Mouse (Mus musculus): ENCODE measurements at regions not wholly inside any gene's neighbourhood (a gene's known extent, or its start where the extent isn't known, plus 50 kb on each side); places are given as distances from the start of the nearest gene placed in this dataset.
A peak's percentile ranks its signal among the peaks of the same experiment; 100 is the strongest.
"Not testable (repeated sequence)": the region's sequence is repeated elsewhere in the genome, so short reads cannot be mapped to it uniquely, and the experiment has no call there.

DNA sequence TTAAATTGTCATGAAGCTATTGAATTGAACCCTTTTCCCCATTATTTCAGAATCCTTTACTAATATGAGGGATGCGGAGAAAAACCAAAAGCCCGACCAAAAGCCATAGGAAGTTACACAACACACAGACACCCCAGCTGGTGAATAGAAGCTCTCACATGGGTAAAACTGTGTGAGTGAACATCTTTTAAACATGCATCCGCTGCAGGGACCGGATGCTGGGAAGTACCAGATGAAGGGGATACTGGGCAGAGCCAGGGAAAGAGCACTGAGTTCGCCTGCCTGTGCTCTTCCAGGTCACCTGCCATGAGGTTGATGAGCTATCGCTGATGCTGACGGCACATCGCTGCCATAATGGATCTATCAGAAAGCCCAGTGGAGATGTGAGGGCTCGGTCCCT is 169.6 kb upstream of the Pmfbp1 start:
- WGBS = 86% methylated on average over 9 of the region's 9 CpGs
- Histone ChIP-seq H3K9me3 (no peaks in the 10 kb centered on the region), H3K4me3 (no peak overlapping the region), H3K27ac (no peak overlapping the region), H3K27me3 (no peaks in the 10 kb centered on the region), H3K4me2 (replicated peaks) (no peak overlapping the region), H3K9ac (no peak overlapping the region), H3K4me1 (0 out of 2 replicates have a peak, but pooled peaks cover 1% of the 10 kb centered on the region), H3K36me3 (no peaks in the 10 kb centered on the region)
- ATAC-seq (ENCODE audit: low FRiP score, low read depth) = no peak

DNA sequence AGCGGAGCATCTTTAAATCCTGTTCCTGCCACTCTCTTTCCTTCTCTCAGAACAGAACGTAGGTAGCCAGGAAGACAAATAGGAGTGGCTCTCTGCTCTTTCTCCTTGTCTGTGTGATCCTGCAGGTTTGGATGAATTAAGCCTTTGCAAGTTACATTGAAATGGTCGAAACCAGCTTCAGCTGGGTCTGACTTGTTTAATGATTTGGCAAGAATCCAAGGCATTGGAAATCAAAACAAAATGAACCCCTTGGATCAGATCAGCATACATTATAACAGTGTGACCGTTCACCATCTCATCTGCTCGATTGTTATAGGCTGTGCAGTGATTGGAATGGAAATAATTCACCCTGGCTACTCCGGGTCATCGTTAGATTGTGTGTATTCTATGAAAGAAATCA is 157.6 kb upstream of the Pmfbp1 start:
- Histone ChIP-seq H3K27ac (no peak overlapping the region), H3K4me2 (replicated peaks) (no peak overlapping the region), H3K27me3 (no peaks in the 10 kb centered on the region), H3K4me1 (peaks cover 8% of the 10 kb centered on the region; the same call in 1 of the 2 replicates), H3K36me3 (no peaks in the 10 kb centered on the region), H3K9ac (no peak overlapping the region), H3K9me3 (no peaks in the 10 kb centered on the region), H3K4me3 (no peak overlapping the region)
- 61% methylated on average over 7 of the region's 7 CpGs for WGBS
- no peak for ATAC-seq (ENCODE audit: low FRiP score, low read depth)

DNA sequence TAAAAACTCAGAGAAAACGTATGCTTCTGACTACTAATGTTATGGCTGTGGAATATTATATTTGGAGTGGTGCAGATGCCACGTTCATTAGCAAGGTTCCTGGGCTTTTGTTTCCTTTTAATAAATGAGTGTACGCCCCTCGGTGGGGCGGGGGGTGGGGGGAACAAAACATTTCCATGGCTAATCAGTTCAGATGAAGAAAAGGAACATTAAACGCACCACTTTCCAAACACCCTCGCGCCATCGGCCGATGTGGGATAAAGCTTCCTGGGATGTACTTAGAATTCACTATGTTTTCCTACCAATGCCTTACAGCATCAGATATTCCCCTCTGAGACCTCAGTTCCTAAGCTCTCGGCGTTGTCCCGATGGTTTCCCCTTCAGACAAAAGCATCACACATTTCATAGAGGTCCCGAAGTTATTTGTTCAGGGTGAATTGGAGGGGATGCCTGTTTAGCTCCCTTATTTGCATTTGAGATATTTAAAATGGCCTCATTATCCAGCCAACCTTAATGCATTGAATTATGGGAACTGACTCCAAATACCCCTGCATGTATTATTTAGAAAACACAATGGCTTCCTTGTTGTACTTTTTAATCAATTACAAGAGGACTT is 155.5 kb upstream of the Pmfbp1 start:
- Histone ChIP-seq H3K4me2 (replicated peaks) (no peak overlapping the region), H3K9me3 (no peaks in the 10 kb centered on the region), H3K9ac (no peak overlapping the region), H3K27ac (no peak overlapping the region), H3K4me3 (no peak overlapping the region), H3K27me3 (no peaks in the 10 kb centered on the region), H3K4me1 (peaks cover 8% of the 10 kb centered on the region; the same call in 1 of the 2 replicates), H3K36me3 (no peaks in the 10 kb centered on the region)
- 86% methylated on average over 14 of the region's 14 CpGs for WGBS
- ATAC-seq (ENCODE audit: low FRiP score, low read depth) = no peak

DNA sequence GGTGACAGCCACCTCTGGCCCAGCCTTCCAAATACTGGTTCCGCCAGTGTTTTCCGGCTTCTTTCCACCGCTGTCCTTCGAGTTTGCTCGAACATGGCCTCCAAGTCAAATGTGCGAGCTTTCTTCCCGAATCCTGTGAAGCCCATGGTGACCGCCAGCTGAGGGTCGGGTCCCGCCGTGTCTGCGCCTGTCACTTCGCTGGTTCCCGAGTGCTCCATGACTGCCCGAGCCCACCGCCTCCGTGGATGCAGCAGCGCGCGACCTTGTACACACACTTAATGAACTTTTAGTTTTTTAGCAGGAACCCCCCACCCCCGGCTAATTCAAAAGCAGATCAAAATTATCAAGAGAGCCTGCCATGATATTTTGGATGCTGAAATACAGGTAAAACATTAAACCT is 153.2 kb upstream of the Pmfbp1 start:
- H3K4me1 ChIP-seq; ATAC-seq (ENCODE audit: low FRiP score, low read depth): not testable (repeated sequence)

DNA sequence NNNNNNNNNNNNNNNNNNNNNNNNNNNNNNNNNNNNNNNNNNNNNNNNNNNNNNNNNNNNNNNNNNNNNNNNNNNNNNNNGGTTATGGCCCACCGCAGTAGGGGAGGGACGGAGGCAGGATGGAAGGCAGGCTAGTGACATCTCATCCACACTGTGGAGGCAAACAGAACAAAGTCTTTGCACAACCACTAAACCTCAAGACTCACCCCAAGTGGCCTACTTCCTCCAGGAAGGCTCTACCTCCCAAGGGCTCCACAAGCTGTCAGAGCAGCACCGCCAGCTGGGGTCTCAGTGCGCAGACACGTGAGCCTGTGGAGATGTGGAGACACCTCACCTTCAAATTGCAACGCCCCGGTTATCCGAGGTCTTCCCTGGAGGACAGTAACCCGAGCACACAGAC is 138.7 kb upstream of the Pmfbp1 start:
- Histone ChIP-seq H3K4me1 (peaks cover 21% of the 10 kb centered on the region), H3K4me3 (no peak overlapping the region), H3K9me3 (no peaks in the 10 kb centered on the region), H3K4me2 (replicated peaks) (no peak overlapping the region), H3K27ac (no peak overlapping the region), H3K9ac (no peak overlapping the region), H3K36me3 (no peaks in the 10 kb centered on the region), H3K27me3 (peaks cover 6% of the 10 kb centered on the region)
- WGBS = 77% methylated on average over 9 of the region's 9 CpGs
- no peak for ATAC-seq (ENCODE audit: low FRiP score, low read depth)

More for the DNA sequence above, 153.2 kb upstream of the Pmfbp1 start:
- H3K9me3 ChIP-seq; H3K27ac ChIP-seq; H3K4me2 ChIP-seq (replicated peaks); H3K36me3 ChIP-seq; H3K4me3 ChIP-seq; H3K9ac ChIP-seq; H3K27me3 ChIP-seq: not testable (repeated sequence)
- WGBS = 92% methylated on average over 21 of the region's 21 CpGs

DNA sequence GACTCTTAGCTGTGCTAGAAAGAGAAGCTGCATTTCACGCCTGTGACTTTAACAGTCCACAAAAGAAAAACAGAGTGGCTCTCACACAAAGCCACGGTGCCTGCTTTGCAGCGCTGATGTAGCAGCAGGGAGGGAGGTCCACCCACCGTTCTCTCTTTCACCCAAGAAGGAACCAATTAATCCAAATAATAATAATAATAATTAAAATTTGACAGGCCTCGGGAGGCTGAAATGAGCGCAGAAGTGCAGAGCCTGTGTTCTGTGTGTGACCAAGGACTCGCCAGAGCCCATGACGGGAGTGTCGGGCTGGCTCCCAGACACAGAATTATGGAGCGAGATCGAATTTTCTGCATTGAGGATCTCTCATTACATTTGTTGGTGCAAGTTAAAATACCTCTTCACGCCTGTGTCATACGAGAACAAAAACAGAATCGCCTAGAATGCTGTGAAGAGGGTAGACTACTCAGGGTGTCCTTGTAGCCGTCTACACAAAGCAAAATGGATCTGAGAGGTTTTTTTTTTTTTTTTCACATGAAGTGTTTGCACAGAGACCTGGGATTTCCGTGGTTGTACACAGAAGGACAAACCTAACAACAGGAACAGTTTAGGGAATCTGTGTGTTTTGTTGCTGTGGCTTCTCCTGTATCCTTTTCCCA is 134.3 kb upstream of the Pmfbp1 start:
- Histone ChIP-seq H3K36me3 (no peaks in the 10 kb centered on the region), H3K4me2 (replicated peaks) (peak overlapping the region; percentile 66), H3K9me3 (no peaks in the 10 kb centered on the region), H3K27ac (no peak overlapping the region), H3K4me3 (peak overlapping the region; percentile 18; the same call in 1 of the 2 replicates), H3K9ac (no peak overlapping the region), H3K27me3 (peaks cover 6% of the 10 kb centered on the region), H3K4me1 (peaks cover 26% of the 10 kb centered on the region)
- WGBS = 37% methylated on average over 16 of the region's 16 CpGs
- peak; percentile 59; the same call in 1 of the 2 replicates for ATAC-seq (ENCODE audit: low FRiP score, low read depth)

DNA sequence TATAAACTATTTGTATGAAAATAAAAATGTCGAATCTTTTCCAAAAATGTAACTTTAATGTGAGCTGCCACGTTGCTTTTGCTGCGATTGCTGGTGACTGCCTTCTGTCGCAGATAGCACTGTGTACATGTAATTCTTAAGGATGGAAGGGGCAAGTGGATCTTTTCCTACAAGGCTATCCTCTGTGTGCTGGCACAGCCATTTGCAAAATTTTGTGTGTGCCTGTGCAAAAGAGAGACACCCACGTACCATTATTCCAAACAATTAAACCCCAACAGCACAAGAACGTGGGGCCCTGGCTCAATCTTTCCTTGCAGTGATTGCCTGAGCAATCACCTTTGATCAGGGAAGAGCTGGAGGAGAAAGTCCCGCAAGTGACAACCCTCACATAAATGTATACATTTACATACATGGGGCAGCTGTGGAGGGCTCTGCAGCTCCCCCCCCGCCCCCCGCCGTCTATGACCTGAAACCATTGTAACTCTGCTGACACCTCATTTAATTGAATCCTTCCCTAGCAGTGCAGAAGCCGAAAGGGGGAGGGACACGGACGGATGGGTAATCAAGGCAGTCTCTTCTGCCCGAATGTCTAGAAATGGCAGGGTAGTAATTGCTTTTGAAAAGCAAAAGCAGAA is 133.6 kb upstream of the Pmfbp1 start:
- Histone ChIP-seq H3K9me3 (no peaks in the 10 kb centered on the region), H3K4me1 (peaks cover 26% of the 10 kb centered on the region), H3K4me3 (peak overlapping the region; percentile 36), H3K27ac (no peak overlapping the region), H3K36me3 (no peaks in the 10 kb centered on the region), H3K9ac (peak overlapping the region; percentile 9; the same call in 1 of the 2 replicates), H3K4me2 (replicated peaks) (peak overlapping the region; percentile 66), H3K27me3 (peaks cover 6% of the 10 kb centered on the region)
- no peak for ATAC-seq (ENCODE audit: low FRiP score, low read depth)
- 18% methylated on average over 14 of the region's 14 CpGs for WGBS

DNA sequence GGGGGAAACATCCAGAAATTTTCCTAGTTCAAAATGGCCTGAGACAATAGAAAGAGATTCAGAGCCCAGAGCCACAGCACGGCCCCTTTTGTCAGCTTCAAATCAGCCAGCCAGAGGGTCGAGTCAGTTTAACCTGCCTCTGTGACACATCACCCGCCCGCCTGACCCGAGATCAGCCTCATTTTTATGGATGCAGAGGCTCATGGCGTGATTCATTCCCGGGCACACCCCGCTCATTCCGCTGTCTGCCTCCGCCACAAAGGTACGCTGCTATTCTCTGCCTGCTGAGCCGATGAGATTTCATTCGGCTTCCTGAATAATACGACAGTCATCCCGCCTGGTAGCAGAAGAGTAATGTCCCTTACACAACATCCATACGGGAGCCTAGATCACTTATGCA is 132.9 kb upstream of the Pmfbp1 start:
- Histone ChIP-seq H3K4me3 (peak overlapping the region; percentile 36), H3K27me3 (peaks cover 6% of the 10 kb centered on the region), H3K4me2 (replicated peaks) (peak overlapping the region; percentile 66), H3K9ac (peak overlapping the region; percentile 58), H3K9me3 (no peaks in the 10 kb centered on the region), H3K36me3 (no peaks in the 10 kb centered on the region), H3K27ac (no peak overlapping the region), H3K4me1 (peaks cover 26% of the 10 kb centered on the region)
- ATAC-seq (ENCODE audit: low FRiP score, low read depth) = no peak
- WGBS = 6% methylated on average over 16 of the region's 16 CpGs

DNA sequence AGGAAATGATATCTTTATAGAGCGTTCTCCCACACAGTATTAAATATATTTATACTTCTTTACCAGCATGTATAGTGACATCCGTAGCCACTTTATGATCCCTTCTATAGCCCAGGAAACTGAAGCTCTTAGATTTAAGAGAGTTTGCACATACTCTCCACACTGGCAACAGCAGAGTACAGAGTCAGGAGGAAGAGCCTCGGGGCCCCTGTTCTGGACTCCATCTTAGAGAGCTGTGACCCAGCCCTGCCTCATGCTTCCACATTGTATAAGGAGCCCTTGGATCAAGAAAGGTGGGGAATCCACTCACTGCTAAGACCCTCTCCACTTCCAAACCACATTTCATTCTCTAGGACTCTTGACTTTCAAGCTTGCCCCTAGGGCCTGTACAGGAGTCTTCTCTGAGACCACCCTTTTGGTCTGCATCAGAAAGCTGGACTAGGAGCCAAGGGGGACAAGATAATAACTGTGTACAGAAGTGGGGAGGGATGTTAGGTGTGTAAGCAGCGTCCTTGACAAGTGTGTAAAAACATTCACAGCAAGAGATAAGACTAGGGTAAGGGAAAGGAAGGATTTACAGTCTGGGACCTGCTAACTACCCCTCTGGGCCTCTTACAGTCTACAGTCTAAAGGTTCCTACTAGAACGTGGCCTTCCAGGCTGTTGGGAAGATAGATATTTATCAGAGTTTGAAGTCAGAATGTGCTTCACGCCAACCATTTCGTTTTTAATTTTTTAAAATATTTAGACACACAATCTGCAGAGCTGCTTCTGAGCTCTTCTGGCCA is 132.1 kb upstream of the Pmfbp1 start:
- no peaks in the 10 kb centered on the region for H3K36me3 ChIP-seq
- H3K4me3 ChIP-seq = no peak overlapping the region
- no peaks in the 10 kb centered on the region for H3K9me3 ChIP-seq
- WGBS = 75% methylated on average over 7 of the region's 7 CpGs
- peaks cover 6% of the 10 kb centered on the region for H3K27me3 ChIP-seq
- H3K4me2 ChIP-seq (replicated peaks) = no peak overlapping the region
- H3K4me1 ChIP-seq = peaks cover 26% of the 10 kb centered on the region
- no peak for ATAC-seq (ENCODE audit: low FRiP score, low read depth)
- H3K9ac ChIP-seq = no peak overlapping the region
- no peak overlapping the region for H3K27ac ChIP-seq

DNA sequence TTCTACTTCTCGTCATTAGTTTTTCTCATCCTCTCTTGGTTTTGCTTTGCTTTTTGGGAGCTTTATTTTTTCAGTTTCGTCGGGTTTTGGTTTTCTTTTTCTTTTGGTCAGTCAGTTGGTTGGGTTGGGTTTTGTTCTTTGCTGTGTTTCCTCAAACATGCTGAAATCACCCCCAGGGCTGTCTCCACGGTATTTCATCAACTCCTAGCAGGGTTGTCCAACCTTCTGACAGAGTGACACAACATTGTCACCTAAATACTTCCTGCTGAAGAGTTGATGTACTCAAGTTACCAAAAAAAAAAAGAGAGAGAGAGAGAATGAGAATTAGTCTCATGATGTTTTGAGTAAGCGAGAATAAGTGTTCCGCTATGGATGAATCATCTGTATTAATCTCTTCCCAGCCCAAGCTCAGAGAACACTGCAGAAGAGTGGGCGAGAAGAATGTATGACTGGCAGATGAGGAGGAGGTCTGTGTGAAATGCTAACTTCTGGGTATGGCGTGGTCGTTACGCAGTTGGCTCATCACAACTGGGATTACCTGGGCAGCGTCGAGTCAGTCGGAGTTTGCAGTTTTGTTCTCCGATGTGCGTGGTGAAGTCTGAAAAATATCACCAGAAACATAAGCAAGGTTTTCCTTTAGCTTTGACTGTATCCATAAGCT is 130.5 kb upstream of the Pmfbp1 start:
- Histone ChIP-seq H3K36me3 (no peaks in the 10 kb centered on the region), H3K4me2 (replicated peaks) (no peak overlapping the region), H3K27me3 (peaks cover 2% of the 10 kb centered on the region), H3K4me1 (peaks cover 26% of the 10 kb centered on the region), H3K27ac (no peak overlapping the region), H3K4me3 (no peak overlapping the region), H3K9me3 (no peaks in the 10 kb centered on the region), H3K9ac (no peak overlapping the region)
- WGBS = 92% methylated on average over 15 of the region's 15 CpGs
- ATAC-seq (ENCODE audit: low FRiP score, low read depth) = no peak

DNA sequence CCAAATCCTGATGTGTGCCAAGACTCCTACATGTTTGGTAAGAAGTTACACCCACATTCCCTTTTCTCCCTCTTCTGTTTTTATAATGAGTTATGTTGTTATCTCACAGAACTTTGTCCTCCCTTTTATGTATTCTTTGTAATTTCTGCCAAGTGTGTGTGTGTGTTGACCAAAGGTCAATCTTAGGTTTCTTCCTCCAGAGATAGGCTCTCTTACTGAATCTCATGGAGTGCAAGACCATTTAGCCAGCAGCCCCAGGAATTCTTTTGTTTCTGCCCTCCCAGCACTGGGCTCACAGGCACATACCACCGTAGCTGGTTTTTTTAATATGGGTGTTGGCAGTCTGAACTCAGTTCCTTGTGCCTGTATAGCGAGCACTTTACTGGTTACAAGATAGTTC is 119.8 kb upstream of the Pmfbp1 start:
- no peaks in the 10 kb centered on the region for H3K27me3 ChIP-seq
- no peaks in the 10 kb centered on the region for H3K4me1 ChIP-seq
- H3K4me3 ChIP-seq = no peak overlapping the region
- H3K36me3 ChIP-seq = no peaks in the 10 kb centered on the region
- no peak overlapping the region for H3K9ac ChIP-seq
- H3K9me3 ChIP-seq = no peaks in the 10 kb centered on the region
- WGBS = 82% methylated on average over 2 of the region's 2 CpGs
- no peak overlapping the region for H3K27ac ChIP-seq
- H3K4me2 ChIP-seq (replicated peaks) = no peak overlapping the region
- no peak for ATAC-seq (ENCODE audit: low FRiP score, low read depth)
